Mouse (Mus musculus): Measurements from ENCODE around the gene Rabgap1l. TPM values are rescaled to one million over a fixed set of nuclear protein-coding genes. Genes with fewer than 3 reads are reported as not detected.

The Rabgap1l gene
- polyA plus RNA-seq, 1 experiment from 2014 or later = 16.7 TPM

DNA sequence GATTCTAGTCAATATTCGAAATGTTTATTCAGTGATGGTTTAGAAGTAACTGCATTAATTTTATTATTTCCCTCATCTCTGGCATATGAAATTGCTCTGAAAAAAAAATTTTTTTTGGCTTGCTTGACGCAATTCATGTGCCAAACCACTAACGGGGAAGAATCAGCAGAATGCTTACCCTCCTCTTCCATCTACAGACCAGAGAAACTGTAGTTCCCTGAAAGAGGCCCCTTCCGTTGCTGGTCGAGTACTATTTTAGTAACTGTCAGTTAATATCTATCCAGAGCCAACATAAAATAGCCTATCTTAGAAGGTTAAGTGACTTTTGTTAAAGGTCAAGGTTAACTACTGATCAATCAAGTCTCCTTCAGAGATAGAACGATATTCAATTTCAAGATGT lies 491.9 kb downstream of the Rabgap1l start:
- Histone ChIP-seq H3K9ac (ENCODE audit: low read depth, low read length) (no peak overlapping the region), H3K27me3 (replicated peaks; ENCODE audit: control insufficient read depth, insufficient read depth, low read length) (no peaks in the 10 kb centered on the region), H3K9me3 (ENCODE audit: control insufficient read depth, low read length) (no peaks in the 10 kb centered on the region), H3K4me2 (ENCODE audit: low read depth, low read length) (no peak overlapping the region), H3K36me3 (ENCODE audit: control insufficient read depth, insufficient read depth, low read length) (no peaks in the 10 kb centered on the region), H3K27ac (ENCODE audit: low read length) (no peak overlapping the region), H3K4me1 (ENCODE audit: control insufficient read depth, insufficient read depth, low read length) (no peaks in the 10 kb centered on the region), H3K4me3 (ENCODE audit: low read length) (no peak overlapping the region)
- ATAC-seq = no peak
- 74% methylated on average over 6 of the region's 6 CpGs for WGBS

- no peaks in the 10 kb centered on the region for H3K9me3 ChIP-seq (ENCODE audit: control insufficient read depth, low read length)
- no peak overlapping the region for H3K4me2 ChIP-seq (ENCODE audit: low read depth, low read length)
- no peak overlapping the region for H3K27ac ChIP-seq (ENCODE audit: low read length)
- no peaks in the 10 kb centered on the region for H3K27me3 ChIP-seq (replicated peaks; ENCODE audit: control insufficient read depth, insufficient read depth, low read length)
- H3K36me3 ChIP-seq (ENCODE audit: control insufficient read depth, insufficient read depth, low read length) = no peaks in the 10 kb centered on the region
- no peak overlapping the region for H3K9ac ChIP-seq (ENCODE audit: low read depth, low read length)
- 84% methylated on average over 2 of the region's 2 CpGs for WGBS
- ATAC-seq = no peak
- no peak overlapping the region for H3K4me3 ChIP-seq (ENCODE audit: low read length)
- H3K4me1 ChIP-seq (ENCODE audit: control insufficient read depth, insufficient read depth, low read length) = no peaks in the 10 kb centered on the region
Observed at GRCm38 (mm10) chr1:160300704-160301103, 492.3 kb downstream of the Rabgap1l start.

DNA sequence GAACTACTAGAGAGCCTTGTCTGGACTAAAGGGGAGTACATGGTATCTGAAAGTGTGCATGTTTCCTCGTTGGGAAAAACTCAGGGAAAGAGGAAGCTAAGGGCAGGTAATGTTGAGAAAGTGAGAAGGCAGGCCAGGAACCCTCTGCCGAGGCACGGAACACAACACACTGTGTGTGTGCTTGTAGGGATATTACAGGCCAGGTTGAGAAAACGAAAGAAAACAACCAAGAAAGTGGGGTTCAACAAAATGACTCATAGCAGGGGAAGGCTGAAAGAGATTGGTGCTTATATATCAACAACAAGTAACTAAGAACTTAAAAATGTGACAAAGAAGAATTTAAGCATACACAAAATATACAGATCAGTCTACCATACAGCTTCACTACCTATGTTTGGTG lies 493.0 kb downstream of the Rabgap1l start:
- no peak overlapping the region for H3K9ac ChIP-seq (ENCODE audit: low read depth, low read length)
- no peaks in the 10 kb centered on the region for H3K4me1 ChIP-seq (ENCODE audit: control insufficient read depth, insufficient read depth, low read length)
- no peaks in the 10 kb centered on the region for H3K36me3 ChIP-seq (ENCODE audit: control insufficient read depth, insufficient read depth, low read length)
- H3K4me3 ChIP-seq (ENCODE audit: low read length) = no peak overlapping the region
- ATAC-seq = no peak
- no peaks in the 10 kb centered on the region for H3K9me3 ChIP-seq (ENCODE audit: control insufficient read depth, low read length)
- no peaks in the 10 kb centered on the region for H3K27me3 ChIP-seq (replicated peaks; ENCODE audit: control insufficient read depth, insufficient read depth, low read length)
- WGBS = 86% methylated on average over 4 of the region's 4 CpGs
- H3K4me2 ChIP-seq (ENCODE audit: low read depth, low read length) = no peak overlapping the region
- no peak overlapping the region for H3K27ac ChIP-seq (ENCODE audit: low read length)

- ATAC-seq = no peak
- 81% methylated on average over 1 of the region's 1 CpGs for WGBS
- no peak overlapping the region for H3K4me2 ChIP-seq (ENCODE audit: low read depth, low read length)
- H3K36me3 ChIP-seq (ENCODE audit: control insufficient read depth, insufficient read depth, low read length) = no peaks in the 10 kb centered on the region
- no peak overlapping the region for H3K27ac ChIP-seq (ENCODE audit: low read length)
- H3K4me1 ChIP-seq (ENCODE audit: control insufficient read depth, insufficient read depth, low read length) = no peaks in the 10 kb centered on the region
- H3K4me3 ChIP-seq (ENCODE audit: low read length) = no peak overlapping the region
- H3K27me3 ChIP-seq (replicated peaks; ENCODE audit: control insufficient read depth, insufficient read depth, low read length) = no peaks in the 10 kb centered on the region
- no peak overlapping the region for H3K9ac ChIP-seq (ENCODE audit: low read depth, low read length)
- H3K9me3 ChIP-seq (ENCODE audit: control insufficient read depth, low read length) = no peaks in the 10 kb centered on the region
Observed at GRCm38 (mm10) chr1:160298893-160299292, 494.1 kb downstream of the Rabgap1l start.

- no peaks in the 10 kb centered on the region for H3K9me3 ChIP-seq (ENCODE audit: control insufficient read depth, low read length)
- 86% methylated on average over 3 of the region's 3 CpGs for WGBS
- H3K36me3 ChIP-seq (ENCODE audit: control insufficient read depth, insufficient read depth, low read length) = no peaks in the 10 kb centered on the region
- no peaks in the 10 kb centered on the region for H3K4me1 ChIP-seq (ENCODE audit: control insufficient read depth, insufficient read depth, low read length)
- H3K4me2 ChIP-seq (ENCODE audit: low read depth, low read length) = no peak overlapping the region
- no peak overlapping the region for H3K27ac ChIP-seq (ENCODE audit: low read length)
- no peak for ATAC-seq
- H3K4me3 ChIP-seq (ENCODE audit: low read length) = no peak overlapping the region
- no peak overlapping the region for H3K9ac ChIP-seq (ENCODE audit: low read depth, low read length)
- H3K27me3 ChIP-seq (replicated peaks; ENCODE audit: control insufficient read depth, insufficient read depth, low read length) = no peaks in the 10 kb centered on the region
Observed at GRCm38 (mm10) chr1:160297701-160298100, 495.3 kb downstream of the Rabgap1l start.

DNA sequence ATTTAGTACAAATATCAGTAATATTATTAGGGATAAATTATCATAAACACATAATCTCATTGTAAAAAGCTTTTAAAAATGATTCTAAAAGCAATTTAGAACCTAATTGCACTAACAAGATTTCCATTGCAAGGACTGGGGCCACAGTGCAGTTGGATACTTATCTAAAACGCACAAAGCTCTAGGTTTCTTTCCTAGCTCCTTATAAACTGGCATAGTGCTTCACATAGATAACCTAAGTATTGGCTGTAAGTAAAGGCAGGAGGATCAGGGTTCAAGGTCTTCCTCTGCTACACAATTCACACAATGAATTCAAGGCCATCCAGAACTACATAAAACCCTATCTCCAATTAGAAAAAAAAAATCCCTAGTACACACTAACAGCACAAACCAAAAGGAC lies 497.7 kb downstream of the Rabgap1l start:
- Histone ChIP-seq H3K27ac (ENCODE audit: low read length) (no peak overlapping the region), H3K27me3 (replicated peaks; ENCODE audit: control insufficient read depth, insufficient read depth, low read length) (no peaks in the 10 kb centered on the region), H3K4me1 (ENCODE audit: control insufficient read depth, insufficient read depth, low read length) (peaks cover 2% of the 10 kb centered on the region; the same call in 1 of the 2 replicates), H3K4me2 (ENCODE audit: low read depth, low read length) (no peak overlapping the region), H3K4me3 (ENCODE audit: low read length) (no peak overlapping the region), H3K36me3 (ENCODE audit: control insufficient read depth, insufficient read depth, low read length) (no peaks in the 10 kb centered on the region), H3K9ac (ENCODE audit: low read depth, low read length) (no peak overlapping the region), H3K9me3 (ENCODE audit: control insufficient read depth, low read length) (no peaks in the 10 kb centered on the region)
- WGBS = 76% methylated on average over 1 of the region's 1 CpGs
- ATAC-seq = no peak

DNA sequence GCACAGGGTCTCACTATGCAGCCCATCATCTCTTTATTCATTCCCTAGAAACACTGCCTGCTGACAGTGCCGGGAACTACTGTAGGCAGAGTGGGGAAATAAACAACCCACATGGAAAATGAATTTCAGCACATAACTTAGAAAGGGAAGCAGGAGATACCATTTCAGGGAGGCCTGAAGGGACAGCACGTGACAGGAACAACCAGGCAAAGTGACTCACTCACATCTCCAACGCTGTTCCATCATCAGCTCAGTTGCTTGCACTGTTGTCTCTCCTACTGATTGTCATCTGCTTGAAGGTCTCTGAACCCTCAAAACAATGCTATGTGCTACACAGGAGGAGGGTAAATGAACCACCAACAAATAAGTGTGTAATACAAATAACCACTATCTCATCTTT lies 499.5 kb downstream of the Rabgap1l start:
- no peaks in the 10 kb centered on the region for H3K36me3 ChIP-seq (ENCODE audit: control insufficient read depth, insufficient read depth, low read length)
- ATAC-seq = no peak

DNA sequence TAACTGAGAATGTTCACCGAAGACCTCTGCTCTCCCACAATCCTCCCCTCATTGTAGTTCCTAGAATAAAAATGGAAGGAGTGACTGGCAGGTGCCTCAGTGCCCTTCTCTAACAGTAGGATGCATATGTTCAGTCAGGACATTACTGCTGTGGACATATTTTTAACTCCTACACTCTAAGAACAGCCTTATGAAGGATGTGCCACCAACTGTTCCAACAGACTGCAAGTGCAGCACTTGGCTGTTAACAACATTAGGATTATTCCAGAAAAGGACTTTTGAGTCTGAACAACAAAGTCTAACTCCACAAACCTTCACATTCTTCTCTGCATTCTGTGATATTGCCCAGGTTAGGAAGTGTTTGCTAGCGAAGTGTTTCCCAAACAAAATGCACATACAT lies 501.0 kb downstream of the Rabgap1l start:
- no peaks in the 10 kb centered on the region for H3K27me3 ChIP-seq (replicated peaks; ENCODE audit: control insufficient read depth, insufficient read depth, low read length)
- H3K9me3 ChIP-seq (ENCODE audit: control insufficient read depth, low read length) = no peaks in the 10 kb centered on the region
- H3K4me2 ChIP-seq (ENCODE audit: low read depth, low read length) = no peak overlapping the region
- H3K4me3 ChIP-seq (ENCODE audit: low read length) = no peak overlapping the region
- H3K9ac ChIP-seq (ENCODE audit: low read depth, low read length) = no peak overlapping the region
- H3K4me1 ChIP-seq (ENCODE audit: control insufficient read depth, insufficient read depth, low read length) = peaks cover 6% of the 10 kb centered on the region
- H3K27ac ChIP-seq (ENCODE audit: low read length) = no peak overlapping the region
- H3K36me3 ChIP-seq (ENCODE audit: control insufficient read depth, insufficient read depth, low read length) = no peaks in the 10 kb centered on the region
- no peak for ATAC-seq
- 90% methylated on average over 2 of the region's 2 CpGs for WGBS

More for the DNA sequence above, 499.5 kb downstream of the Rabgap1l start:
- Histone ChIP-seq H3K27me3 (replicated peaks; ENCODE audit: control insufficient read depth, insufficient read depth, low read length) (no peaks in the 10 kb centered on the region), H3K9me3 (ENCODE audit: control insufficient read depth, low read length) (no peaks in the 10 kb centered on the region), H3K4me1 (ENCODE audit: control insufficient read depth, insufficient read depth, low read length) (peaks cover 5% of the 10 kb centered on the region; the same call in 1 of the 2 replicates), H3K4me2 (ENCODE audit: low read depth, low read length) (no peak overlapping the region), H3K4me3 (ENCODE audit: low read length) (no peak overlapping the region), H3K27ac (ENCODE audit: low read length) (no peak overlapping the region), H3K9ac (ENCODE audit: low read depth, low read length) (no peak overlapping the region)
- whole genome bisulfite sequencing = 74% methylated on average over 3 of the region's 3 CpGs

GRCm38 (mm10) chr1:160290242-160290641 lies 502.8 kb downstream of the Rabgap1l start:
- no peak for ATAC-seq
- no peaks in the 10 kb centered on the region for H3K27me3 ChIP-seq (replicated peaks; ENCODE audit: control insufficient read depth, insufficient read depth, low read length)
- no peak overlapping the region for H3K27ac ChIP-seq (ENCODE audit: low read length)
- peaks cover 7% of the 10 kb centered on the region for H3K4me1 ChIP-seq (ENCODE audit: control insufficient read depth, insufficient read depth, low read length)
- 59% methylated on average over 9 of the region's 9 CpGs for WGBS
- no peak overlapping the region for H3K9ac ChIP-seq (ENCODE audit: low read depth, low read length)
- H3K4me3 ChIP-seq (ENCODE audit: low read length) = no peak overlapping the region
- H3K9me3 ChIP-seq (ENCODE audit: control insufficient read depth, low read length) = no peaks in the 10 kb centered on the region
- H3K36me3 ChIP-seq (ENCODE audit: control insufficient read depth, insufficient read depth, low read length) = no peaks in the 10 kb centered on the region
- H3K4me2 ChIP-seq (ENCODE audit: low read depth, low read length) = no peak overlapping the region

DNA sequence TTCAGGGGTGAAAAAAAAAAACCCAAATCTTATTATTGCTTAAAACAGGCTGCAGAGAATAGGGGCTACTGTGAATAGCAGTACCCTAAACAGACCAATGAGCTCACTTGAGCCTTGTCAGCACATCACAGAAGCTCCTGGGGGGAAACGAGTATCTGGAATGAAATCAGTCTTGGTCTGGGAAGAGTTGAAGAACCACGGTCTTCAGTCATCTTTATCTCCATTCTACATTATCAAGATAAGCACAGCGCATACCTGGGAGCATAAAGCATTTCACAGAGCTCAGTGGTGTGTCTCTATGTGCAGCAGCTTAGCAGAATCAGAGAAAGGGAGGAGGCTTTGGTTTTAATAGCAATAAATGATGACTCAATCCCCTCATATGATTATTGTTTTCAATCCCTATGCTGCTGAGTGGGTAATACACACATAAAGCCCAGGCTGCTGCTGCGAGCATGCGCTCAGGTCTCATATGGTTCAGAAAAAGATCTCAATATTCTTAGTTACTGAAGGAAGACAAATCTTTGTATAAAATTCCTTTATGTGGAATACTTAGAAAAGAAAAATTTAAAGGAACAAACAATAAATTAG lies 505.9 kb downstream of the Rabgap1l start:
- WGBS = 49% methylated on average over 5 of the region's 5 CpGs
- Histone ChIP-seq H3K4me1 (ENCODE audit: control insufficient read depth, insufficient read depth, low read length) (peaks cover 7% of the 10 kb centered on the region), H3K4me3 (ENCODE audit: low read length) (no peak overlapping the region), H3K9ac (ENCODE audit: low read depth, low read length) (no peak overlapping the region), H3K36me3 (ENCODE audit: control insufficient read depth, insufficient read depth, low read length) (no peaks in the 10 kb centered on the region), H3K4me2 (ENCODE audit: low read depth, low read length) (no peak overlapping the region), H3K27ac (ENCODE audit: low read length) (no peak overlapping the region), H3K27me3 (replicated peaks; ENCODE audit: control insufficient read depth, insufficient read depth, low read length) (no peaks in the 10 kb centered on the region), H3K9me3 (ENCODE audit: control insufficient read depth, low read length) (no peaks in the 10 kb centered on the region)
- no peak for ATAC-seq
